Mouse (Mus musculus) G1E (cell line): Measurements from ENCODE around the gene Mfsd13b.

ENCODE experiments used
- CTCF ChIP-seq: IDR thresholded peaks from 2 replicates; pipeline ENCODE4 v1.5.1; 2012; ENCODE audit warnings: low read depth, low read length, inconsistent platforms, mixed read lengths
- GATA1 ChIP-seq: IDR thresholded peaks from 2 replicates; pipeline ENCODE4 v1.6.1; 2012; ENCODE audit warnings: borderline replicate concordance, low read length, inconsistent platforms, mixed read lengths
- POLR2AphosphoS5 ChIP-seq: IDR thresholded peaks from 2 replicates; pipeline ENCODE4 v1.6.1; 2012; ENCODE audit warnings: low read depth, low read length, inconsistent platforms; ENCODE audit not compliant: insufficient replicate concordance
- TAL1 ChIP-seq: conservative IDR thresholded peaks from 2 replicates; pipeline ENCODE4 v1.6.1; 2012; ENCODE audit warnings: low read depth, low read length, inconsistent platforms, mixed read lengths

DNA sequence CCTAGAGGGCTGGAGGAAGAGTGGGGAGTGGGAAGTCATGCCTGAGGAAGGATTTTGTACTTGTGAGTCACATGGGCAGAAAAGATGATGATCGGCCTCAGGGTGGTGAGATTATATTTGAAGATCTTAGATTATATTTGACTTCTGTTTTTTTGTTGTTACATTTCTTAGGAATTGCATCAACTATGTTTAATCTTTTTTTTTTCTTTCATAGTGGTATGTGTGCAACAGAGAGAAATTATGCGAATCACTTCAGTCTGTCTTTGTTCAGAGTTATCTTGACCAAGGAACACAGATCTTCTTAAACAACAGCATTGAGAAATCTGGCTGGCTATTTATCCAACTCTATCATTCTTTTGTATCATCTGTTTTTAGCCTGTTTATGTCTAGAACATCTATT is 65.3 kb downstream of the Mfsd13b start:
- TF ChIP-seq CTCF (no peak), TAL1 (no peak), POLR2AphosphoS5 (no peak), GATA1 (no peak)
